Mouse (Mus musculus): ENCODE measurements around the gene P4hb.
"Not testable (repeated sequence)": the region's sequence is repeated elsewhere in the genome, so short reads cannot be mapped to it uniquely, and the experiment has no call there.

Gene P4hb

DNA sequence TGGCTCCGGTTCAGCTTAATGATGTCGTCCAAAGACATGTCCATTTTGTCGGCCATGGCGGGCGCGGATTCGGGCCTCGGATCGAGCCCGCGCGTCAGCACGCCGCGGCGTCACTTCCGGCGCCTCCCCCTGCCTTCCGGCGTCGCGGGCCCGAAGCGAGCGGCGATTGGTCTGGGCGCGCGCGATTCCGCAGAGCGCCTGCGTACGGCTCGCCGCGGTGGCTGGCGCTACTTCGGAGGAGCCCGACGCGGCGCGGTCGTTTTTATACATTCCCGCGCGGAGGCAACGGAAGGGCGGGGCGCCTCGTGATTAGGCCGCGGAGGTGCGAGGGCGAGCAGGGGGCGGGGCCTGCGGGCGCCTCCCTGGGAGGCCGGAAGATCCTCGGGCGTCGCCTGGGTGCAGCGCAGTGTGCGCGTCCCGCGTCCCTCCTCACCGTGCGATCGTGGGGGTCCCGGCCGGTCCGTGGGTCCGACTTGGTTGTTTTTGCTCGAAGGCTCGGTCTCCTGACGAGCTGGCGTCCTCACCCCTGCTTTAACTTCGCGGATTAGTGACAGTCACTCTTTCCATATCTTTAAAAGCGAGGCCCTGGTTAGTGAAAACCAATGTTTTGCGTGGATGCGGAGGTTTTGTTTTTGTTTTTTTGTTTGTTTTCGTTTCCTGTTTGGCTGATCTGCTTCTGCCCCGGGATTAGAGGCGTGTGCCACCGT lies 25.4 kb upstream of the P4hb start, which contains the start of the genes Alyref and Anapc11:
Gene Alyref, minus strand, starts transcription at position 83 of the 707 bp plus-strand sequence.
Gene Anapc11, plus strand, starts transcription at position 139 of the 707 bp plus-strand sequence.
- peak; percentile 91 for DNase-seq (ENCODE audit: low spot score)

DNA sequence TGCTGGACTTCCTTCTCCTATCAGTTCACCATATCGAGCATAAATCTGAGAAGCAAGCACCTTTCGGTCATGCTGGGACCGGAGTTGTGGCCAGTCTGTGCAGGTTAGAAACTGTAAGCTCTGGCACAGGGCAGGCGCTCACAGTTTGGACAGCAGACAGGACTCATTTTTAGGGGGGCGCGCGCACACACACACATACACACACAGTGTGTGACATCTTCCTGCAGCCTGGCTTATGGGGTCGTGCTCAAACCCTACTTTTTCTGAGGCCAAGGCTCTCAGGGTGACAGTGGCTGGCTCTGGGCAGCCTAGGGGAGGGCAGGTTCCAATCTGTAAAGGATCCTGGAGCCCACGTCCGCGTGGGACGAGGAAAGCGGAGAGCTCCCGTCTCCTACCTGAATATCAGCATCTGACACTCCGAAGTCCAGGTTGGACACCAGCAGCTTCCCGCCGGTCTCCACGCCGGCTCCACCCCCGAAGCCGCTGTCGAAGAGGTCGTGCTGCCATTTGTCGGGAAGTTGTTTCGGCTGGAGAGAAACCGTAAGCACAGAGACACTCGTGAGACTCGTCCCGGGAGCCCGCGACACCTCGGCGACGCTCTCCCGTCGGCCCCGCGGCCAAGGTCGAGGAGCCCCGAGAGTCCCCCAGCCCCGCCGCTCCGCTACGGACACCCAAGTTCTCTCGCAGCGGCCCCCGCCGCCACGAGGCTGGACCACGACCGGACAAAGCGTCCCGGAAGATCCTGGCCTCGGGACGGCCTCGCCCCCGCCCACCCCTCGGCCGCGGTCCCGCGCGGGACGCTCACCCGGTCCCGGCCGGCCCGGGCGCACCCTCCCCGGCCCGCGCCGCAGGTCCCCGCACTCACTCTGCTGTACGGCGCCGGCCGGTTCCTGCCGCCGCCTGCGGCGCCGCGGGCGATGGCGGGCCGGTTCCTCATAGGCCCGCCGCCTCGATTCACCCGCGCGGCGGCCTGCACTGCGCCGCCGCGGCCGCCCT lies 24.5 kb upstream of the P4hb start:
- DNase-seq (ENCODE audit: low spot score) = no peak

DNA sequence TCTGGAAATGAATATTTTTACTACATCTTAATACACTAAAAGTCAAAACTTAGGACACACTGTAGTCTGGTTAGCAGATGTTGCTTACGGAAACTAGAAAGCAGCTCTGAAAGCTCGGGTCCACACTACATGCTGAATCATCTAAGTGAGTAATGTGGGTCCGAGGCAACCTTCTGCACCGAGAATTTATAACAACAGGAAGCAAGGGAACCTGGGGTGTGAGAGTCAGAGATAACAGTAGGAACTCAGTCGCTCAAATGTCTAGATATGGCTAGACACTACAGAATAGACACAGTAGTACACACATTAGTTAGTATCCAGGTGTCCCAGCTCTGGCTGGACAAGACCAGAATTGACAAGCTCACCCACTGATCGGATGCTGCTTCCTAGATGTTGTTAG lies 15.5 kb upstream of the P4hb start:
- DNase-seq (ENCODE audit: low spot score) = no peak

DNA sequence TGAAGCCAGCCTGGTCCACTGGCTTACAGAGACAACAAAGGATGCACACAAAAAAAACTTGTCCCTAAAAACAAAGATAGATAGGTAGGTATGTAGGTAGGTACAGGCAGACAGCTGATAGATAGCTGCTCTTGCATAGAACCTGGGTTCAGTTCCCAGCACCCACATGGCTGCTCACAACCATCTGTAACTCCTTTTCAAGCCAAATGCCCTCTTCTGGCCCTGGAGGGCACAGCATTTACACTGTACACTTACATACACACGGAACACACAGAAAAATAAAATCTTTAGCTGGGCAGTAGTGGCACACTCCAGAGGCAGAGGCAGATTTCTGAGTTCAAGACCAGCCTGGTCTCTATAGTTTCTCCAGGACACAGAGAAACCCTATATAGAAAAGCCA lies 10.9 kb upstream of the P4hb start:
- no peak for DNase-seq (ENCODE audit: low spot score)

DNA sequence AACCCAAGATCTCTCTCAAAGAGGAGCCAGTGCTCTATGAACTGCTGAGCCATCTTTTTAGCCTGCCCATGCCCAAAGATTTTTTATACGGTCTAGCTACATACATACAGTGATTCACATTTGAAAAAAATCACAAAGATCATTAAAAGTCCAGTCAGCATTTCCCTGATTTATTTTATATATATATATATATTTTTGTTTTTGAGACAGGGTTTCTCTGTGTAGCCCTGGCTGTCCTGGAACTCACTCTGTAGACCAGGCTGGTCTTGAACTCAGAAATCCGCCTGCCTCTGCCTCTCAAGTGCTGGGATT lies 9.9 kb upstream of the P4hb start:
- not testable (repeated sequence) for DNase-seq (ENCODE audit: low spot score)

DNA sequence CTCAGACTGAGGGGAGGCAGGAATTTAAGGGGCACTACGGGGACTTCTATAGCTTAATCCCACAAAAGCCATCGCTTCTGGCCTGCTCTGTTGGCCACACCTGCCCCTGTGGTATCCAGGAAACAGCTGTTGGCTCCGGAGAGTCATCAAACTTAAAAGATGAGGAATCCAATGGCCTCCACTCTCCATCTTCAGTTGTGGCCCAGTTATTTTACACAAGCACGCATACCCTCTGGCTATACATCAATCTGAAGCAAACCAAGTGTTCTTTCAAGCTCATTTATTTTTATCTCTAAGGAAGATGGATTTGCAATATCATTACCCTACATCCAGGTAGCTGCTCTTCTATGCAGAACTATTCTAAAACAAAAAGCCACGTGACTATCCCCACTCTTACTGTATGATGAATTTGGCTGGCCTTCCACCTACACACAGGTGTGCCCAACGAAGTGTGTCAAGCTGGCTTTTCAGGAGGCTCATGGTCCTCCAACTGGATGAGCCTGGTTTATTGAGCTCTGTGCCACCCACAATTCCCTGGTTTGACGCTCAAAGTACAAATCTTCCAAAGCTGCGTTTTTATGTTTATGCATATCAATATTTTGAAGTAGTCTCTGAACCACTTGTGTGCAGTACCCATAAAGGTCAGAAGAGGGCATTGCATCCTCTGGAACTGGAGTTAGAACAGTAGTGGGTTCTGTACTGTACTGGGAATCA lies 9.4 kb upstream of the P4hb start:
- DNase-seq (ENCODE audit: low spot score) = no peak

DNA sequence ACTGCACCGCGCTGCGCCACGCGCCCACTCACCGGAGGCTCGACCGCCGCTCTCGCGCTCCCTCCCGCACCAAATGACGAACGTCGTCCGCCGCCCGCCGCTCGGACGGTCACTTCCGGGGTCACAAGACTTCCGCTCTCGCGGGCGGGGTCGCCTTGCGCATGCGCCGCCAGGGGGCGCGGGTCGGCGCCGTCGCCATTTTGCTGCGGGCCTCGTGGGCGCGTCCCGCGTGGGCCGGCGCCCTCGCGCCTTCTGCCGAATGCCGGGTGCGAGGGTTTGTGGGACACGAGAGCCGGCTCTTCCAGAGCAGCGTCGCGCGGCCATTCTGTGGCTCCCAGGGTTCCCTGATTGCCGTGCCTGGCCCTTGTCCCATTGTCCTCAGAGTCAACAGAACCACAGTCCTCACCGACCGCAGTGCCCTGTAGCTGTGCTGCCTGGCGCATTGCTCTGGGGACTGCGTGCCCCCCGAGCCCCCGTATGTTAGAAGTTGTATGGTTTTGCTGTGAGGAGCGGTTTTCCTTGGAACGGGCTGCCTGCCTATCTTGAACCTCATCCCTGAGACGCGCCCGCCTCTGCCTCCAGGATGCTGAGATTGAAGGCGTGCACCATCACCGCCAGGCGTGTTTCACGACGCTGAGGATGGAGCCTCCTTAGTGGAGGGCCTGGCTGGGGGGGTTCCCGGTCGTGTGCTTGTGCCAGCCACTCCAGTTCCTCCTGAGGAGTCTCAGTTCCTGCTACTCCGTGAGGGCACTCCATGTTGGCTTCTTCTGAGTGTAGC lies 8.6 kb upstream of the P4hb start, which contains the start of gene Arhgdia:
Gene Arhgdia, minus strand, starts transcription at position 135 of the 778 bp plus-strand sequence.
- DNase-seq (ENCODE audit: low spot score) = peak; percentile 71

DNA sequence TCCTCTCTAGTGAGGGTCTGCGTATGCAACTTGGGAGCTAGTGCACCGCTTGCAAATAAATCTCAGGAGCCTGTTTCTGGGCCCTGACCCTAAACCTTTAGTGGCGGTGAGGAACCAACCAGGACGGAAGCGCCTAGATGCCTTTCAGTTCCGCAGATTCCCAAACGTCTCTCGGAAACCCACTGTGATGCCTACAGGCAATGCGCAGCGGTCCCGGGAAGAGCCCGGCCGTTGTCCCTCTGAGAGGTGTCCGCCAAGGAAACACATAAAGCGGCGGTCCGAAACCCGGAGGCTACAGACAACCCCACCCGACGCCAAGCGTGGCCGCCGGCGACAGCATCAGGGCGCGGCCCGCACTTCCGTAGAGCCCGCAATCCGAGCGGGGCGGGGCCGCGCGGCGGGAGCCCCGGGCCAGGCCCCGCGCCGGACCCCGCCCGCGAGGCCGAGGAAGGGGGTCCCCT lies 7.8 kb upstream of the P4hb start:
- DNase-seq (ENCODE audit: low spot score) = no peak

DNA sequence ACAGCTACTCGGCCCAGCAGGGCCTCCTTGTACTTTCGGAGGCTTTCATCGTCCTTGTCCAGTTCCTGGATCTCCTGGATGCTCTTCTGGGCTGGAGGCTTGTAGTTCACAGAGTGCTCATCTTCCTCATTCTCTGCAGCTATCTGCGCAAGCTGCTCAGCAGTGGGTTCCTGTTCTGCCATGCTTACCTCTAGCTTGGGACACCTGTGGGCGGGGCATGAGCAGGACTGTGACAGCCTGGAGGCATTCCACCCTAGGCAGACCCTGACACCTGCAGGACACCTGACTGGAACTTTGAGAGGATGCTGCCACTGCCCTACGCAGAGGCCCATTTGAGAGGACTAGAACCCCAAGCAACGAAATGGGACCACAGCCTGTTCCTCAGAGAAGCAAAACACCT lies 7.1 kb upstream of the P4hb start:
- DNase-seq (ENCODE audit: low spot score) = no peak

DNA sequence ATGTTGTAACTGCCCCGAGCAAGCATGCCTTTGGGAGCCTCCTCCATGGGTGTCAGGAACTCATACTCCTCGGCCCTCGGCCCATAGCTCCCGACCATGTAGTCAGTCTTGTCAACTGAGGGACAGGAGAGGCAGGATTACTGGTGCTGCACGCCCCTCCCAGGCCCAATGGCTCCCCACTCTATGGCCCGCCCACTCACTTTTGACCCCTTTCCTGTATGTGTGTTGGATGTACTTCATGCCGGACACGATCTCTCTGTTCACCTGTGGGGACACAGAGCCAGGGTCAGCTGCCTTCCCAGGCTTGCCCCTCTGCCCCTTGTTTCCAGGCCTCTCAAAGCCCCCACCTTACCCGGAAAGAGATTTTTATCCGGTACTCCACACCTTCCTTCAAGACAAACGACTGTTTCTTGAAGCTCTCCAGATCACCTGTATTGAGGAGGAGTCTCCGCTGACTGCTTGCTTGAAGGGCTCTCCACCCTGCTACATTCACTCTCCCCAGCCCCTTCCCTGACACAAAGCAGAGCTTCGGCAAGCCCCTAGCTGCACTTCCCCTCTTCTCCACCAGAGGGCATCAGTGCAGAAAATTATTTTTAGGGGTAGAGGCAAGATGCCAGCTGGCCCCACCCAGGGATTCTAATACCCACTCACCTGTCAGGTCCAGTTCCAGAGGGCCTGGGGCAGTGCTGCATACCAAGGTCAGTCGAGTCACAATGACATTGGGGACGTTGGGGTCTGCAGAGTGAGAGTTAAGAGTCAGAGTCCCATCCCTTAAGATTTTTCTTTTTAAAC lies 6.5 kb upstream of the P4hb start:
- no peak for DNase-seq (ENCODE audit: low spot score)

DNA sequence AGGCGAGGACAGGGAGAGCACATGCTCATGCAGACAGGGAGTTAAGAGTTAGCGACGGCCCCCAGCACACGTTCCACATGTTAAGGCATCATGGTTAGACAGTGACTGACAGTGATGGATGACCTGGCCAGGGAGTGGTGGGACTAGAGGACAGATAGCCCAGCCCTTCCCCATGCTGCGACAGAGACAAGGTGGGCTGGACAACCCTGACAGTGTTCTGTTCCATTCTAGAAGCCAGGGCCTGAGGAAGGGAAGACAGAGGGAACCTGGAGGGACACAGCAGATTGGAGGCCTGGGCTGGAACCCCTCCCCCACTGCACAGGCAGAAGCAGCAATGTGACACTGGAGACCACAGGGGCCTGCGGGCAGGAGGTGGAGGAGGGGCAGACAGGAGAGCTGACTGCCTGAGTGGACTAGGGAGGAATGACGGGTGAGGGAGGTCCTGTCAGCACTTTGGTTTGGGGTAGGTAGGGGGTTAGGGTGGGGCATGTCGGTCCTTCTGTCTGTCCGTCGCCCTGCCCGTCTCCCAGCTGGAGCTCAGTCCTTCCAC lies 5.7 kb upstream of the P4hb start:
- DNase-seq (ENCODE audit: low spot score) = no peak

DNA sequence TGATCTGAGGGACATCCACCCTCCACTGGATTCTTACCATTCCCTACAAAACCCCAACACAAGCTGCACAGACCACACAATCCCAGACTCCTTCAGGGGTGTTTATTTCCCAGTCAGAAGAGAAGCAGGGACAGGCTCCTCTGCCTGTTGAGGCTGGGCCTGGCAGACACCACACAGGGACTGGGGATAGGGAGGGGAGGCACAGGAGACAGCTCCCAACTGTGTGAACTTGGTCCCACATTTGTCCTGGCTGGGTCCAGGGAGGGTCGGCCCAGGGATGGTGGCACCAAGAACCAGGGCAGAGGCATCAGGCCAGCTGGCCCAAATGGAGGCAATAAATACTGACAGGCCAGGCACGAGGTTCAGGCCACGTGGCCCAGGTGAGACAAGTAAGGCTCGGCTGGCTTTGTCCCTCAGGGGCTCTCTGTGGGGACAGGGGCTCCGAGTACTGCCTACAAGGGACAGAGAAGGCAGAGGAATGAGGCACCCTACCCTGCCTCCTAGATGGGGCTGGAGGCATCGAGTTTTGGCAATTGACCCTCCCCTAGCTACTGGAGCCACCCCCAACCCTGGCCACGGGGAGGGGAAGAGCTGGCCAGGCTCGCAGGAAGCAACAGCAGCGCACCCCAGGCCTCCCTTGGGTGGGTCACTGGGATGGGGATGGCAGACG lies 5.1 kb upstream of the P4hb start:
- DNase-seq (ENCODE audit: low spot score) = no peak

DNA sequence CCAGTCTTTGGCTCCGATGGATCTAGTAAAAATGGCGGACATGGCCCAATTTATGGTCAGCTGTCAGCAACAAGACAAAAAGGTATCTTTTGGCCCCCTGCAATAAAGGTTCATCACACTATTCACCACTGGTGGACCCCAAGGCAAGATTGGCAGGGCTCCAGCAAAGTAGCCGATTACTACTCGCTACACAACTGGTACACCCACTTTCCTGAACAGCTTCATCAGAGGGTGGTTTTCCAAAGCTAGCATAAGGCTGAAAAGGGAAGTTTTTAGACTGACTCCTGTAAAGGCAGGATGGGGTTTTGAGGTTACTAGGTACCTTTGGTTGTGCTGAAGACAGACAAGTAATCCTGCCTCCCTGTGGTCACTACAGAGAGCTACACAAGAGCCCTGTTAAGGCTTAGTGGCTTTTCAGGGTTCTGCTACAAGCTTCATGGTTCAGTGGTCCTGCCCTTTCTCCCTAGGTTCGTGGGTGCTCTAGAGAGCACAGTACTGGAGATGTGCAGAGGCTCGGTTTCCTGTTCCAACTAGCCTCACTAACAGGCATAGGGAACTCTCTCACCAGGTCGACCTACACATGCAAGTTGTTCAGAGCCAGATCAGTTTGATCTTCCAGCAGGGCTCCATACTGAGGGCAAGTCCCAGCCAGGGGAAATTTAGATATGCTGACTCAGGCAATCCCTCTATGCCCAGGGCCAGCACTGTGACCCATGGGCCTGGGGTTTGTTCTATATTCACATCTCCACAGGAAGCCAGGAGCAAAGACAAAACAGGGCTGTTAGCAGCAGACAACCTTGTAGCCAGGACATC lies 4.4 kb upstream of the P4hb start:
- no peak for DNase-seq (ENCODE audit: low spot score)

DNA sequence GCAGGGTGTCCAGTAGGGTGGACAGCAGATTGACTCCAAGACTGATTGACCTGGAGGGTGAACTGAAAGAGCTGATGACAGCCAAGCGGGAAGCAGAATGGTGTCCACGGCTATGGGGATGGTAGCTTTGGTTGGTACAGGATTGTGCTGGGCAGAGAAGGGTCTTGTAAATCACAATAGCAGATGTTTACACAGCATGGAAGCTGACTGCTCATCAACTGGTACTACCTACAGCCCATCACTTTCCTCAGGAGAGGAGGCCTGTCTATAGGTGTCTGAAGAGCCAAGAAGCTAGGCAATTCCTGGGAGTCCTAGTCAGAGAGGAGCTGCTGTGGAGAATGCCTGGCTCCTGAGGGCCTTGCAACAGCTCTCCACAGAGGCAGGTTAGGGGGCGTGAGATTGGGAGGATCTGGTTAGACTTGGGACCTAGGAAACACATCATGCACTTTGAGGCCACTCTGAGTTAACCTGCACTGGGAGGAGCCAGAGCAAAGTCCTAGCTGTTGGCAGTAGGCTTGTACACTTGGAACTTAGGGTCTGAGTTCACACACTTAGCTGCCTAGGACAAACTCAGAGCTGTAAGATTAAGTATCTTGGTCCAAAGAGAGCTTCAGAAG lies 3.4 kb upstream of the P4hb start:
- DNase-seq (ENCODE audit: low spot score) = no peak

DNA sequence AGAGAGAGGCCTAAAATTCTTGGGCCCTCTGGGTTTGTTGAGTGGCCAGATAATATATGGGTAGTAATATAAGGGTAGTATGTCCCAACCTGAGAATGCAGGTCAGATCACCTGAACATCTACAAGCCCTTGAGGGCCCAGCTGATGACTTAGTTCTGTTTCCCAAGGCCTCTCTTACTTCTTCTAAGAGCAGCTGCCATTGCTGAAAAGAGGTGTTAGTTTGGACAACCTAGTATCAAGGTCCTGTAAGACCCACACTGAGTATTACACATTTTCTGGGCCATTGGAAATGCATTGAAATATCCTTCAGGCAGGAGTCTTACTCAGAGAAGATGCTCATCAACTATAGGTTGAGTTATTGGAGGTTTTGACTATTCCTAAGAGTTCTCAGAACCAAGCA lies 2.9 kb upstream of the P4hb start:
- DNase-seq (ENCODE audit: low spot score) = no peak

DNA sequence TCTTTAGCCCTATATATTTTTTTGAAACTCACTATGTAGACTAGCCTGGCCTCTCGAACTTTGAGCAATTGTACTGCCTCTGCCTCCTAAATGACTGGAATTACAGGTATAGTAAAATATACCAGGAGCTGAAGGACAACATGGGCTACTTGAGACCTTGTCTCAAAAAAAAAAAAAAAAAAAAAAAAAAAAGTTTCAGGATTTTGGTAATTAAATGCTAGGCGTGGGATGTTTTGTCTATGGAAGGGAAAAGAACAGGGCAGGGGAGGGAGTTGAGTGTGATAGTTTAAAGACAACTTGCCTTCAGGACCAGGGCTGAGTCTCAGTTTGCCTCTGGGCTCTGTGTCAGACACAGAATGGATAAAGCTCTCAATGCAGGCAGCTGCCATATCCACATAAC lies 2.0 kb upstream of the P4hb start:
- DNase-seq (ENCODE audit: low spot score) = no peak

DNA sequence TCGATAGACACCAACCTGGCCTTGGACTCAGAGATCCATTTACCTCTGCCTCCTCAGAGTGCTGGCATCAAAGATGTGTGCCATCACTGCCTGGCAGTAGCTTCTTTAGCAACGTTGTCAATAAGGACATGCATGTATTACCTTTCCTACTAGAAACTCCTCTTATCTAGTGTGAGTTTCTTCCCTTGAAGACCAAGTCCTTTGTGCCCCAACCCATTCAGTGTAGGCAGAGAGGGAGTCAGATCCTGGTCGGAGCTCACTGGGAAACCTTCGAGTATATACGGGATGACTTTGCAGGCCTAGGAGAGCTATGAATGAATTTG lies 1.2 kb upstream of the P4hb start:
- no peak for DNase-seq (ENCODE audit: low spot score)

DNA sequence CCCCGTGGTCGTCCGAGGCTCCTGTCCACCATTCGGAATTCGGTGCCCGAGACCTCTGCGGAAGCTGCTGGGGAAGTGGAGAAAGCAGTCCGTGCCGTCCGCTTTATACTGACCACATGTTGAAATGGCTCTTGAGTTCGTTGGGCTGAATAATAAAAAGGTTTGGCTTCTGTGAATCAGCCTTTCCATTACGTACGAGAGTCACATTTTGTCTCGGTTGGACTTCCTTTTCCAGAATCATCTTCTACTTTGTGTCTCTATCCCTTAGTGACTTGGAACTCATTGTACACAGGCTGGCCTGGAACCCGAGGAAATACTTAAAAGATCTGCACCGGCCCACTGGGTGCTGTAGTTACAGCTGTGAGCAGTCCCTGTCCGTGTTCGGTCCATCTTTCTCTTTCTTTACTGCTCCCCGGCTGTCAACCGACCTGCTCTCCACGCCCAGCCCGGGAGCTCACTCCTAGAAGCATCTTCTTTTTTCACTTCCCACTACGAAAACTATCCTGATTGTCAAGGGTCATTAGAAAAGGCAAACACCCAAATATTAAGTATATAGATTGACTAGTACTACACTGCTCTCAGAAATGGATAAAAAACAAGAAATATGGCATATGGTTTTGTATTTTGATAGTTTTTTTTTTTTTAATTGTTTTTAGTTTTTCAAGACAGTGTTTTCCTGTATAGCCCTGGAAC lies 678 bp upstream of the P4hb start:
- no peak for DNase-seq (ENCODE audit: low spot score)

Measured in ovary, adult 18-20 months (tissue).